Mouse (Mus musculus) stomach, embryonic 15.5 days (tissue): ENCODE measurements around the gene B3gnt7. TPM values are rescaled to one million over a fixed set of nuclear protein-coding genes. Genes with fewer than 3 reads are reported as not detected.
"Not testable (repeated sequence)": the region's sequence is repeated elsewhere in the genome, so short reads cannot be mapped to it uniquely, and the experiment has no call there.

Experiments used
- ATAC-seq: fragments of 200-750 bp; cut with Nextera tagmentation; 2 replicates; pipeline ENCODE4 v1.8.0; 2017; ENCODE audit warnings: low read depth, moderate number of reproducible peaks, moderate TSS enrichment; ENCODE audit not compliant: insufficient read depth, low FRiP score
- H3K27ac ChIP-seq: fragments of 300-500 bp; sonication (generic); 2 replicates; pipeline ENCODE4 v1.5.1; 2015; ENCODE audit warnings: mild to moderate bottlenecking, inconsistent platforms
- H3K27me3 ChIP-seq: fragments of 300-500 bp; sonication (generic); replicated peaks from 2 replicates; pipeline ENCODE4 v1.6.1; 2015; ENCODE audit warnings: inconsistent platforms
- H3K36me3 ChIP-seq: fragments of 300-500 bp; sonication (generic); 2 replicates; pipeline ENCODE4 v1.6.1; 2015; ENCODE audit warnings: inconsistent platforms
- H3K4me1 ChIP-seq: fragments of 300-500 bp; sonication (generic); 2 replicates; pipeline ENCODE4 v1.6.1; 2015; ENCODE audit warnings: inconsistent platforms
- H3K4me2 ChIP-seq: fragments of 300-500 bp; sonication (generic); 2 replicates; pipeline ENCODE4 v1.6.1; 2015; ENCODE audit warnings: mild to moderate bottlenecking, inconsistent platforms
- H3K4me3 ChIP-seq: fragments of 300-500 bp; sonication (generic); replicated peaks from 2 replicates; pipeline ENCODE4 v1.5.1; 2015; ENCODE audit warnings: inconsistent platforms
- H3K9ac ChIP-seq: fragments of 300-500 bp; sonication (generic); 2 replicates; pipeline ENCODE4 v1.6.1; 2015; ENCODE audit warnings: inconsistent platforms
- H3K9me3 ChIP-seq: fragments of 300-500 bp; sonication (generic); 2 replicates; pipeline ENCODE4 v1.6.1; 2016; ENCODE audit warnings: inconsistent platforms
- WGBS: fragments of 180-500 bp; shearing (Covaris S2); methylation state at CpG from one replicate; pipeline ENCODE4 v1.1.7; 2015; 5-methylcytosine and 5-hydroxymethylcytosine counted together
- polyA plus RNA-seq: library from polyadenylated mRNA; unstranded; fragments of >200 nt; fragmentation: Nextera tagmentation; extraction: Ambion mirVana; gene quantifications from 2 replicates; pipeline ENCODE4 v1.2.1, GENCODE M21; 2015

Gene B3gnt7
- polyA plus RNA-seq, 1 experiment from 2014 or later = 5.5 TPM

DNA sequence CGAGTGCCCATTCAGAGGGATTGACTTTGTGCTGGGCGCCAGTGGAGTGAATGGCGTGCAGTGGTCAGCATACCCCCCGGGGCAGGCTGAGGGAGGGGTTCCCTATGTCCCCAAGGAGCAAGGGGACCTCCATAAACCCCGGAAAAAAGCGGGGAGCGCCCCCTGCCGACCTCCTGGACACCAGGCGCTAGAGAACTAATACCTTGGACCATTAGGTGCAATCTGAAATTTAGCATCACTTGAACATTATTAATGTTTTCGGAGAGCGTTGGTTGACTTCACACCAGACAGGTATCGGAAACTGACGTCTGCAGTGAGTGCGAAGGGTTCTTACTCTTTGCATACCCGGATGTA lies 11.1 kb downstream of the B3gnt7 start:
- Histone ChIP-seq H3K36me3 (no peaks in the 10 kb centered on the region), H3K4me2 (0 out of 2 replicates have a peak overlapping the region, but pooled peaks have one; percentile 9), H3K4me1 (no peaks in the 10 kb centered on the region), H3K9me3 (no peaks in the 10 kb centered on the region), H3K4me3 (no peak overlapping the region), H3K9ac (no peak overlapping the region), H3K27ac (no peak overlapping the region), H3K27me3 (no peaks in the 10 kb centered on the region)
- no peak for ATAC-seq
- 26% methylated on average over 15 of the region's 15 CpGs for WGBS

DNA sequence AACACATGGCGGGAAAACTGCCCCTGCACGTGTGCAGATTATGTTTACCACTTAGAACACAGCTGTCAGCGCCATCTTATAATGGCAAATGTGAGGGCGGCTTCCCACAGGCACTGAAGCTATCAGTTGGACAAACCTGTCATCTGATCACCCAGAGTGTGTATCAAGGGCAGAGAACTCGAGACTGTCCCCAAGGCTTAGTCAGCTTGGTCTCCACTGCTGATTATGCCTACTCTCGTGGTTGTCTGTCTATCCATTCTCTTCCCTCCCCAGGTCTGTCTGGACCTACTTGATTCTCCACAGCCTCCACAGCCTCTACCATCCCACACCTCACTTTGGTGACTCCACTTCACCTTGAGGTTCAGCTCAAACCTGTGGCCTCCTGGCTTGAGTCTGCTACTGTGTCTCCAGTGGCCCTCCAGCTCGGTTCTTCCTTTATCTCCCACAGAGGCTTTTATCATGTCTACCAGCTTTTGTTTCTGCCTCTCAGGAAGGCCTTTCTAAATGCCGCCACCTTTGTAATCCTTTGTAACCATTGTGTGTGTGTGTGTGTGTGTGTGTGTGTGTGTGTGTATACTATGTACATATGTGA lies 18.3 kb downstream of the B3gnt7 start:
- 88% methylated on average over 8 of the region's 8 CpGs for WGBS
- no peaks in the 10 kb centered on the region for H3K36me3 ChIP-seq
- no peaks in the 10 kb centered on the region for H3K9me3 ChIP-seq
- no peak overlapping the region for H3K4me2 ChIP-seq
- no peaks in the 10 kb centered on the region for H3K4me1 ChIP-seq
- no peak overlapping the region for H3K9ac ChIP-seq
- no peak overlapping the region for H3K4me3 ChIP-seq
- no peak overlapping the region for H3K27ac ChIP-seq
- no peaks in the 10 kb centered on the region for H3K27me3 ChIP-seq
- ATAC-seq = no peak

DNA sequence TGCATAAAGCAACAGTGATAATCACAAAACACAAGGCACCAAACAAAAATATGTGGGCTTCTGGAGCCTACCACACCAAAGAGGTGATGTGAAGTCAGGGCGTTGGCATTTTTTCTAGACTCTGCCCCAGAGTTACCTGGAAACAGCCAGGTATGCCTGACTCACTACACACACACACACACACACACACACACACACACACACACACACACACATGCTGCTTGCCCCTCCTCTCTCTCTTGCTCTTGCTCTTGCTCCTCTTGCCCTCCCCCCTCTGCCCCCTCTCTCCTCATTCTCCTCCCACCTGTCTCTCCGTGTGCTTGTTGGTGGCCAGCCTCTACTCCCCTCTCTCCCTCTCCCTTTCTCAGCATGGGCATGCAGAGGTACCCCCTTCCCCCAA lies 33.7 kb downstream of the B3gnt7 start:
- no peak overlapping the region for H3K9ac ChIP-seq
- H3K4me3 ChIP-seq = no peak overlapping the region
- no peaks in the 10 kb centered on the region for H3K27me3 ChIP-seq
- H3K4me2 ChIP-seq = no peak overlapping the region
- no peaks in the 10 kb centered on the region for H3K36me3 ChIP-seq
- 30% methylated on average over 2 of the region's 2 CpGs for WGBS
- peak; percentile 39; the same call in 1 of the 2 replicates for ATAC-seq
- no peak overlapping the region for H3K27ac ChIP-seq
- H3K4me1 ChIP-seq = no peaks in the 10 kb centered on the region
- no peaks in the 10 kb centered on the region for H3K9me3 ChIP-seq

DNA sequence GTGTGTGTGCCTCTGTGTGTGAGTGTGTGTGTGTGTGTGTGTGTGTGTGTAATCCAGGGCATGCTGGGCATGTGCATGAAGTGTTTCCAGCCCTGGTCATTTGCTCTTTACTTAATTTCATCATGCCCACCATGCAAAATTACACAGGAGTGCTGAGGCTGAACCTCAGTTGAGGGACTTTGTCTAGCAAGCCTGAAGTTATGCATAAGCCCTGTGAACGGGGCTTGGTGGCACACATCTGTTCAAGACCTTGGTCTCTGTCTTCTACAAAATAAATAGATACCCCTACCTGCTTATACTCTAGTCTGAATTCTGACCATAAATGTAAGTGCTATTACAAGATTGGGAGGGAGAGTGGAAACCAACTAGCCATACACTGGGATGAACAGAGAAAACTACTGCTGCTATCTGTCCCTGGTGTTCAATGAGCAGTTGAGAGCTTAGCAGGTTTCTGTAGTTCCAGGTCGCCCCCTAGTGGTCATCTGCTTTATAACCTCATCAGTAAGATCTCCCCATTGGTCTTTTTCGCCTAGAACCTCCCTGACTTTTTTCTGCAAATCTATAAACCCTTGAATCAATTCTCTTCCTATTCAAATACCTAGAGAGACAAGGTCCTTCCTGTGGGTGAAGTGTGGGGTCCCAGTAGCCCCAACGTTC lies 36.7 kb downstream of the B3gnt7 start:
- Histone ChIP-seq H3K27ac (no peak overlapping the region), H3K27me3 (no peaks in the 10 kb centered on the region), H3K4me1 (no peaks in the 10 kb centered on the region), H3K4me3 (no peak overlapping the region), H3K36me3 (no peaks in the 10 kb centered on the region), H3K9me3 (no peaks in the 10 kb centered on the region), H3K4me2 (no peak overlapping the region), H3K9ac (no peak overlapping the region)
- ATAC-seq = no peak
- WGBS = 27% methylated on average over 4 of the region's 4 CpGs

DNA sequence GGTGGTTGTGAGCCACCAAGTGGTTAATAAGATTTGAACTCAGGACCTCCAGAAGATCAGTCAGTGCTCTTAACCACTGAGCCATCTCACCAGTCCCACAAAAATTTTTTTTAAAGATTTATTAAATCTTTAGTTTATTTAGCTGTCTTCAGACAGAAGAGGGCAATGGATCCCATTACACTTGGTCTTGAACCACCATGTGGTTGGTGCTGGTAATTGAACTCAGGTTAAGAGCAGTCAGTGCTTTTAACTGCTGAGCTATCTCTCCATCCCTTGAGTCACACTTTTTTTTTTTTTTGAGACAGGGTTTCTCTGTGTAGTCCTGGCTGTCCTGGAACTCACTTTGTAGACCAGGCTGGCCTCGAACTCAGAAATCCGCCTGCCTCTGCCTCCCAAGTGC lies 38.5 kb downstream of the B3gnt7 start:
- H3K9ac ChIP-seq, H3K27ac ChIP-seq, H3K9me3 ChIP-seq, H3K36me3 ChIP-seq, H3K4me1 ChIP-seq, H3K4me3 ChIP-seq, H3K27me3 ChIP-seq, H3K4me2 ChIP-seq, ATAC-seq: not testable (repeated sequence)
- 78% methylated on average over 2 of the region's 2 CpGs for WGBS

DNA sequence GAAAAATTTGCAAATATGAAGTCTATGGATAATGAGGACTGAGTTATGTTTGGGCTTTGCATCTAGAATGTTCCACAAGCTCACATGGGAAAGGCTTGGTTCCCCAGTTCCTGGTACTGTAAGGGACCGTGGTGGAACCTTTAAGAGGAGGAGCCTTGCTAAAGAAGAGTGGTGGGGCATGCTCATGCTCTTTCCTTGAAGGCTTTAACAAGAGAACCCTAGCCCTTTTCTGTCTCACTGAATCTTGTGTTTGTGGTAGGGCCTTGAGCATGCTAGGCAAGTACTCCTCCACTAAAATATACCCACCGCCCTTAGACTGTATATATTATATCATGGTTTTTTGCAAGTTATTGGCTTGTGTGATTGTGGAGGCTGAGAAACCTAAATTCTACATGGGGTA lies 39.7 kb downstream of the B3gnt7 start:
- no peak overlapping the region for H3K4me3 ChIP-seq
- no peak overlapping the region for H3K4me2 ChIP-seq
- 88% methylated on average over 2 of the region's 2 CpGs for WGBS
- H3K4me1 ChIP-seq = no peaks in the 10 kb centered on the region
- no peak for ATAC-seq
- no peak overlapping the region for H3K9ac ChIP-seq
- no peaks in the 10 kb centered on the region for H3K36me3 ChIP-seq
- no peak overlapping the region for H3K27ac ChIP-seq
- no peaks in the 10 kb centered on the region for H3K9me3 ChIP-seq
- H3K27me3 ChIP-seq = no peaks in the 10 kb centered on the region

DNA sequence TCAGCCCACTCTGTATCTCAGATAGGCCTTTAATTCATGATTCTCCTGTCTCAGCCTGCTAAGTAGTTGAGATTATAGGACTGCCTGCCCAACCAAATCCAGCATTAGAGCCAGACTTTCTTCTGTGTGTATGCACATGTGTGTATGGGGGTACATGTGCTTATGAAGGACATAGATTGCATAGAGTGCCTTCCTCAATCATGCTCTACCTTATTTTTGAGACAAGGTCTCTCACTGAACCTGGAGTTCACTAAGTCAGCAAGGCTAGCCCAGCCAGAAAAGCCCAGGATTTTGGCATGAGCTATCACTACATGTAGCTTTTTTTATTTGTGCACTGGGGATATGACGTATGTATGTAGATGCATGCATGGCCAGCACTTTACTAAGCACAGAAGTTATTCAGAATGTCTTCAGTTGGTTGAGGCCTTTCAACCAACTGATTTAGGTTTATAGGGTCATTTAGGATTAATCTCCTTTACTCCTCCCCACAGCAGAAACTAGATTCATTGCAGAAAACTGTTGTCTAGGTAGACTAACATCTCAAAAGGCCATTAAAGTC lies 40.5 kb downstream of the B3gnt7 start:
- Histone ChIP-seq H3K4me3 (no peak overlapping the region), H3K36me3 (peaks cover 6% of the 10 kb centered on the region; the same call in 1 of the 2 replicates), H3K27me3 (no peaks in the 10 kb centered on the region), H3K4me1 (no peaks in the 10 kb centered on the region), H3K4me2 (no peak overlapping the region), H3K9me3 (no peaks in the 10 kb centered on the region), H3K27ac (no peak overlapping the region), H3K9ac (no peak overlapping the region)
- WGBS = 82% methylated on average over 1 of the region's 1 CpGs
- ATAC-seq = no peak

DNA sequence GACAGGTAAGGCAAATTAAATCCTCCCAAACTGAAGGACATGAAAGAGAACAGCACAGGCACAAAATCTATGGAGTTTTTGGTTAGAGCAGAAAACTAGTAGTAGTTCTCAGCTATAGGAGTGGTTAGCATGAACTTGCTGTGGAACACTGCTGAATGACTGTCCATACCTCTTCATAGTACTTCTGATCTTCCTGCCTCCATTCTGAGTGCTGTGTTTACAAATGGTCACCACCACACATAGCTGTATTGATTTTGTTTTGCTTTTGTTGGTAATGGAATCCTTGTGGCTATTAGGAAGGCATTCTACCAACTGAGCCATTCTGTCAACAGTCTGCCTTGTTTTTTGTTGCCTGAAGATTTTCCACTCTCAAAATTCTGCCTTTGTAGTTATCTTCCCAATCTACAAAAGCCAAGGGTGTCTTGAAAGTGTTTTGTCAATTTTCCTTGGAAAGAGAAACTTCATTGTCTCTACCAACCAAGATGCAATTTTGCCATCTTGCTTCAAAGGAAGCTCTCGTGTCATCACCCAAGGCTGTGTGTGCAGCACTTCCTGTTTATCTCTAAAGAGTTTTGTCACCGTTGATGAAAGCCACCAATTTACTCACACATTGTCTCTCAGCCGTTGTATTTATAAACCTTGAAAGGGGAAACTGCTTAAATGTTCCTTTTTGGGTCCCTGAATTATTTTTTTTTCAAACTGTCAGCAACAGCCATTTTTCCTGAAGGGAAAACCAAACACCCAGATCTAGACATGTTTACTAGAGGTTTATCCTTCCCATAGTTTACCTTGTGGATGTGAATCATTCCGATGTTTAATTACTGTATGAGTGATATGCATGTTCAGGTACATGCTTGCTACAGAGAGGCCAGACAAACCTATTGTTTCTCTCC lies 41.6 kb downstream of the B3gnt7 start:
- Histone ChIP-seq H3K27me3 (no peaks in the 10 kb centered on the region), H3K27ac (no peak overlapping the region; the same call in 1 of the 2 replicates), H3K4me1 (no peaks in the 10 kb centered on the region), H3K36me3 (peaks cover 15% of the 10 kb centered on the region), H3K9ac (no peak overlapping the region), H3K4me3 (no peak overlapping the region), H3K4me2 (no peak overlapping the region), H3K9me3 (no peaks in the 10 kb centered on the region)
- 48% methylated on average over 4 of the region's 4 CpGs for WGBS
- ATAC-seq = no peak

DNA sequence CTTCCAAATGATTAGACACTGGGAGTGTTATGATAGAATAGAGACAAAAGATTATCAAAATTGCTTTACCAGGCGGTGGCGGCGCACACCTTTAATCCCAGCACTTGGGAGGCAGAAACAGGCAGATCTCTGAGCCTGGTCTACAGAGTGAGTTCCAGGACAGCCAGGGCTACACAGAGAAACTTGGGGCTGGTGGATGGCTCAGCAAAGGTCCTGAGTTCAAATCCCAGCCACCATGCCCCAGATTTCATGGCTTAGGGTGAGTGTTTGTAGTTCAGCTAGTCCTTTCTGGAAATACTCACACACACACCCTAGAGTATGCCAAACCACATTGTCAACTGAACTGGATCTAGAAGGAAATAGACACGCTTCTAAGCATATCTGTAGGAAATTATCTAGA lies 42.4 kb downstream of the B3gnt7 start:
- 82% methylated on average over 4 of the region's 4 CpGs for WGBS
- Histone ChIP-seq H3K9me3 (no peaks in the 10 kb centered on the region), H3K27me3 (no peaks in the 10 kb centered on the region), H3K4me1 (no peaks in the 10 kb centered on the region), H3K4me2 (no peak overlapping the region), H3K4me3 (no peak overlapping the region), H3K27ac (no peak overlapping the region), H3K36me3 (peaks cover 22% of the 10 kb centered on the region), H3K9ac (no peak overlapping the region)
- ATAC-seq = no peak

DNA sequence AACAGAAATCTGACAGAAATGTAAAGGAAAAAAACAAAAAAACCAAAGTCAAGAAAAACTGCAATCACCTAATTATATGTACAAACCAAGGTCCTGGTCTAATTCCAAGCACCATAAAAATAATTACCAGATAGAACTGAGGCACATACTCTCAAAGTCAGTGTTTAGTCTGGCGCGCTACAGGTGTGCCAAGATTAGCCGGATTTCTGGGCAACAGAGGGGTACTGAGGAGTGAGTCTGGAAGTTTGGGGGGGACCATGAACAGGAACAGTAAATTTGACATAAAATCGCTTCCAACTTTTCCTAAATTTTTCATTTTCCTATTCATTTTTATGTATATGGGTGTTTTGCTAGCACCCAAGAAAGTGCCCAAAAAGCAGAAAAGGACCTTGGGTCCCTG lies 43.3 kb downstream of the B3gnt7 start:
- WGBS = 91% methylated on average over 4 of the region's 4 CpGs
- Histone ChIP-seq H3K27ac (no peak overlapping the region), H3K27me3 (no peaks in the 10 kb centered on the region), H3K36me3 (peaks cover 30% of the 10 kb centered on the region), H3K4me3 (no peak overlapping the region), H3K4me1 (no peaks in the 10 kb centered on the region), H3K9ac (no peak overlapping the region), H3K4me2 (no peak overlapping the region), H3K9me3 (no peaks in the 10 kb centered on the region)
- ATAC-seq = no peak

DNA sequence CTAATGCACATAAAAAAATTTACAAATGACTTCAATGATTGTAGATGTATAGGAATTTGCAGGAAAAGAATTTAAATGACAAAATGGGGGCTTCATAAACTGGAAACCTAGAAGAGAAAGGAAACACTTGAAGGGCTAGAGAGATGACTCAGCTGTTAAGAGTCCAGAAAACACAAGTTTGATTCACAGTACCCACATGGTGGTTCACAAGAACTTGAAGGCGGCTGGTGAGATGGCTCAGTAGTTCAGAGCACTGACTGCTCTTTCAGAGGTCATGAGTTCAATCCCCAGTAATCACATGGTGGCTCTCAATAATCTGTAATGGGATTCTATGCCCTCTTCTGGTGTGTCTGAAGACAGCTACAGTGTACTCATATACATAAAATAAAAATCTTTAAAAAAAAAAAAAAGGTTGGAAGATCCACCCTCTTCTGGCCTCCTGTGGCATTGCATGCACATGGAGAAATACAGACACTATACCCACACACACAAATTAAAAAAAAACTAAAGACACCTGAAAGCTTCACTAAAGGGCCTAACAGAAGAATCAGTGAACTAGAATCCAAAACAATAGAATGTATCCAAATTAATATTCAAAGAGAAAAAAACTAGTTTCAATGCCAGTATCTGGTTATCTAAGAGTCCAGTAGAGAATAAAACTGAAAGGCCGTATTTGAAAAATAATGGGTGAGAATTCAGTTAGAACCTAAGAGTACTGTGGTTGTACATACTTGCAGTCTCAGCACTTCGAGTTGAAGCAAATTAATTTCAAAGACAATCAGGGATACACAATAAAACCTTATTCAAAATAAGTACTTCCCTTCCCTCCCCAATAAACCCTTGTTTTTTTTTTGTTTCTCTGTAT lies 44.5 kb downstream of the B3gnt7 start:
- H3K4me3 ChIP-seq = no peak overlapping the region
- peaks cover 40% of the 10 kb centered on the region for H3K36me3 ChIP-seq
- H3K9ac ChIP-seq = no peak overlapping the region
- ATAC-seq = no peak
- no peaks in the 10 kb centered on the region for H3K27me3 ChIP-seq
- no peak overlapping the region for H3K27ac ChIP-seq
- no peak overlapping the region for H3K4me2 ChIP-seq
- H3K9me3 ChIP-seq = no peaks in the 10 kb centered on the region
- WGBS = 84% methylated on average over 3 of the region's 3 CpGs
- no peaks in the 10 kb centered on the region for H3K4me1 ChIP-seq
